Mouse (Mus musculus) spleen, adult 10 weeks (tissue): ENCODE results near the gene Zfp869. TPM values are rescaled to one million over a fixed set of nuclear protein-coding genes. Genes with fewer than 3 reads are reported as not detected.

ENCODE experiments used
- polyA plus RNA-seq: library from polyadenylated mRNA; stranded (reverse); fragments of 350-450 nt; fragmentation: Illumina TruSeq; extraction: RNeasy Lipid Tissue Mini Kit (QIAGEN cat#74804); gene quantifications from one replicate; pipeline ENCODE4 v1.2.3, GENCODE M21; 2015; ENCODE audit warnings: low replicate concordance; ENCODE audit not compliant: insufficient read depth

Zfp869 gene
- 88.7 TPM for polyA plus RNA-seq

GRCm38 (mm10) chr8:69710624-69711023 is at the start of gene Zfp869:
Gene Zfp869 (minus strand): TSS chr8:69710724.

GRCm38 (mm10) chr8:69749544-69750454 is 39.3 kb upstream of the Zfp869 start, which contains the start of gene Zfp963:
Gene Zfp963 (minus strand): TSS chr8:69749970.

Other genes starting within 250 kb of the Zfp869 start
- gene Gm7697, start 187.7 kb downstream of the Zfp869 start, polyA plus RNA-seq: not detected
- 29.8 TPM for gene Zfp868, start 85.2 kb downstream of the Zfp869 start, polyA plus RNA-seq
- gene Zfp964, start 56.2 kb downstream of the Zfp869 start, polyA plus RNA-seq: 3.1 TPM
- gene Zfp963, start 39.2 kb upstream of the Zfp869 start, polyA plus RNA-seq: 11.5 TPM
- 1.4 TPM for gene Gm20422, start 64.2 kb upstream of the Zfp869 start, polyA plus RNA-seq
- 16.8 TPM for gene Atp13a1, start 80.4 kb upstream of the Zfp869 start, polyA plus RNA-seq
- 62.4 TPM for gene Zfp866, start 80.5 kb upstream of the Zfp869 start, polyA plus RNA-seq
- 168 TPM for gene Gmip, start 98.0 kb upstream of the Zfp869 start, polyA plus RNA-seq
- gene Lpar2, start 111.7 kb upstream of the Zfp869 start, polyA plus RNA-seq: 6.1 TPM
- gene Pbx4, start 121.8 kb upstream of the Zfp869 start, polyA plus RNA-seq: 8.6 TPM
- gene Cilp2, start 177.0 kb upstream of the Zfp869 start, polyA plus RNA-seq: not detected
- not detected for gene Tssk6, start 191.5 kb upstream of the Zfp869 start, polyA plus RNA-seq
- gene Ndufa13, start 191.8 kb upstream of the Zfp869 start, polyA plus RNA-seq: 13.6 TPM
- gene Yjefn3, start 192.0 kb upstream of the Zfp869 start, polyA plus RNA-seq: not detected